Mouse (Mus musculus) 3T3-L1 (cell line): ENCODE data around the gene Coro6.

Source experiments
- DNase-seq: peaks from one replicate; pipeline ENCODE4 v3.0.0-alpha.2; 2015; ENCODE audit warnings: low read depth, low spot score

Coro6 gene

GRCm38 (mm10) chr11:77512891-77513810, 50.9 kb downstream of the Coro6 start:
- peak; percentile 80 for DNase-seq

DNA sequence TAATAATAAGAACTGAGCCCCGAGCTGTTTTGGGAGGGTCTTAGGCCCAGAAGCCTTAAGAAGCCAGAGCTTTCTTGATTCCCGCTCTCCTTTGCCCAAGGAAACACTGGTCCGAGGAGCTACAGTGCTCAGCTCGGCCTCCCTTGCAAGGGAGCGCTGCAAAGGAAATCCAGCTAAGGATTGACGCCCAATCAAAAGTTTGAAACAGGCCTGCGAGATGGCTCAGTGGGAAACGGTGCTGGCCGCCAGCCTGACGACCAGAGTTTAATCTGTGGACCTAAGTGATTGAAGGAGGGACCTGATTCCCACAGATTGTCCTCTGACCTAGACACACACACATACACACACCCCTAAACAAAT, 51.6 kb downstream of the Coro6 start:
- peak; percentile 71 for DNase-seq

- DNase-seq = no peak
These were observed 52.1 kb downstream of the Coro6 start for GRCm38 (mm10) chr11:77514281-77514831.

DNA sequence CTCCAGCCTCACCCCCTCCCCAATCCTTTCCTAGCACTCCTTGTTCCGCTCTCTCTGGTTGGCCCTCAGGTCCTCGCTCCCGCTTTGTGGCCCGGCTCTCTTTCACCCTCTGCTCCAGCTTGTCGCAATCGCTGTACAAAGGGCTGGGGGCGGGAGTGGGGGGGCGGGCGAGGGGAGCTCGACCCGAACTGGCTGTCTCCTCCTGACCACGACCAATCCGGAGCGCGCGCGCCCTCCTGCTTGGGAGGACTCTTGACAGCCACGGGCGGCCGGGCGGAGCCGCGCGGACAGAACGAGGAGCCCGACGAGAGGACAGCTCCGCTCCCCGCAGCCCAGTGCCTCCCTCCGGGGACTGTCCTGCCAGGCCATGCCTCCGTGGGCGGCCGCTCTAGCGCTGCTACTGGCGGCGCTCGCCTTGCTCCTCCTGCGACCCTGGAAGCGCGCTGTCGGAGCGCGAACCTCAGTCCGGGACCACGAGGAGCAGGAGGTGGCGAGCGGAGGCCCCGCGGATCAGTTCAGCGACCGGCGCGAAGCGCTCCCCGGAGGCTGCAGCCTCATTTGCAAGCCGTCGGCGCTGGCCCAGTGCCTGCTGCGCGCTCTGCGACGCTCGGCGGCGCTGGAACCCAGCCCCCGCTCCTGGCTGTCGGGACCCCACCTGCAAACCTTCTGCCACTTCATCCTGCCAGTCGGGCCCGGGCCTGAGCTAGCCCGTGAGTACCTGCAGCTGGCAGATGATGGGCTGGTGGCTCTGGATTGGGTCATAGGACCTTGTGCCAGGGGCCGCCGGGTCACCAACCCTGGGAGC, 52.8 kb downstream of the Coro6 start, which contains the start of gene Abhd15:
Gene Abhd15, plus strand, starts transcription at position 290 of the 805 bp plus-strand sequence.
- DNase-seq = no peak

- DNase-seq = no peak
These were observed 53.7 kb downstream of the Coro6 start, which contains the start of gene Trp53i13 for GRCm38 (mm10) chr11:77515637-77516552. Trp53i13 (minus strand) TSS chr11:77515980.

DNA sequence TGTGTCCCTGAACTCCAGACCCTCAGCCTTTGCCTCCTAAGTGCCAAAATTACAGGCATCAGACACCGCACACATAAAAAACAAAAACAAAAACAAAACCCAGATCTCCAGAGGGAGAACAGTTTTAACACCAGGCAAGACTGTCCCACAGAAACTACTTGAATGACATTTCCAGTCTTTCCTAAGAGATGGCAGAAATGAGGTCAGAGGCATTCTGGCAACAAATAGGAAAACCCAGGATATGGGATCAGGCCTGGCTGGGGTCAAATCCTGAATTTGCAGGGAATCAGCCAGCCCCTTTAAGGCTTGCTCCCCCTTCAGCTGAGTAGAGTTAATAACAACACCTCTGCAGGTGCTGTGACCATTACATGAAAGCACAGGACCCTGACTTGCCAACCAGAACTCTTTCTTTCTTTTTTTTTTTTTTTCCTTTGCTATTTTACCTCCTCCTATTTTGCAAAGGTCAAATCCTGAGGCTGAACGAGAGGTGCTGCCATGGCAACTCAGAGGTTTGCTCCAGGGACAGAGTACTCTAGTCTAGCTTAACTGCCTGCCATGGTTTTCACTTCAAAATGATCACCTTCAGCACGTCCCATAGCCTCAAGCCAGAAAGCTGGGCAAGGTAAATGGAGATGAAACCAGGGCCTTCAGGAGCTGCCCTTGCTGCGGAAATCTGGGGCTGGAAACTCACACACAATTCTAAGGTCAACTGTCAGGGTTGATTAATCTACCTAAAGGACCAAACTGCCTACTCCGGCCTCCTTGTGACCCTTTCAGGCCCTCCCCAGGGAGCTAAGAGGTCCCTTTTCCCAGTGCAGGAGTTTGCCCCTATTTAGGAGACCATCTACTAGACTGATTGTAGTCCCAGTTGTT, 54.6 kb downstream of the Coro6 start:
- DNase-seq = no peak

GRCm38 (mm10) chr11:77518051-77518798, 56.0 kb downstream of the Coro6 start:
- no peak for DNase-seq

DNA sequence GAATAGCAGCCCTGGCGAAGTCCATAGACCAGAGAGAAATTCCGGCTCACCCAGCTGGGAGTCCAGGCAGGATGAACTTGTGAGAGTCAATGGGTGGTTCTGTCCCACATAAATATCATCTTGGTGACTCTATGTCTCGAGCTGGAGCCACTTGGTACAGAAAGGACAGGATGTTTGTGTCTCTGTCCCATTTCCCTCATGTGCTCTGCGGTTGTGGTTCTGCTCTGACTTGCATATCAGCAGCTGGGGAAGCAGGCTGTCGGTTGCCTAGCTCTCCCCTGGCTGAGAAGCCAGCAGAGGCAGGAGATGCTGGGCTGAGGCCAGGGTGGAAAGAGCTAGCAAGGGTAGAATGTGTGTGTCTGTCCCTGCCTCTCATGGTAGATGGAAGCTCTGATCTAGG, 56.8 kb downstream of the Coro6 start, which contains the start of gene Gm10392:
Gene Gm10392, minus strand, starts transcription at position 156 of the 400 bp plus-strand sequence.
- no peak for DNase-seq
